Mouse (Mus musculus): Measurements from ENCODE around the gene Tlx2. TPM values are rescaled to one million over a fixed set of nuclear protein-coding genes. Genes with fewer than 3 reads are reported as not detected.

Gene Tlx2
- not detected for polyA plus RNA-seq (2014; fragmentation: Illumina TruSeq; extraction: RNeasy Lipid Tissue Mini Kit (QIAGEN cat#74804); ENCODE audit: low replicate concordance)

GRCm38 (mm10) chr6:83070247-83070310, at the start of gene Tlx2:
Gene Tlx2 (minus strand): TSS chr6:83070293.

GRCm38 (mm10) chr6:83115011-83115671, 45.0 kb upstream of the Tlx2 start, which contains the start of gene Mogs:
Gene Mogs (plus strand): TSS chr6:83115496.

GRCm38 (mm10) chr6:83108762-83109668, 38.9 kb upstream of the Tlx2 start, which contains the start of gene Mrpl53:
Gene Mrpl53 (plus strand): TSS chr6:83109040.

GRCm38 (mm10) chr6:83101316-83101687, 31.2 kb upstream of the Tlx2 start, which contains the start of the genes Ccdc142 and Gm42688:
Gene Ccdc142 (plus strand): TSS chr6:83101601.
Gene Gm42688 (plus strand): TSS chr6:83101617.

GRCm38 (mm10) chr6:83086121-83087035, 16.3 kb upstream of the Tlx2 start, which contains the start of gene Lbx2:
Gene Lbx2 (plus strand): TSS chr6:83086367.

GRCm38 (mm10) chr6:83077630-83078323, 7.7 kb upstream of the Tlx2 start, which contains the start of gene Pcgf1:
Gene Pcgf1 (plus strand): TSS chr6:83077869.

GRCm38 (mm10) chr6:83057790-83058189, 12.3 kb downstream of the Tlx2 start, which contains the start of gene Dqx1:
Gene Dqx1 (plus strand): TSS chr6:83057844.

GRCm38 (mm10) chr6:83054871-83055431, 15.1 kb downstream of the Tlx2 start, which contains the start of gene Htra2:
Gene Htra2 (minus strand): TSS chr6:83055273.

GRCm38 (mm10) chr6:83054074-83054851, 15.8 kb downstream of the Tlx2 start, which contains the start of gene Aup1:
Gene Aup1 (plus strand): TSS chr6:83054521.

GRCm38 (mm10) chr6:83033249-83034185, 36.6 kb downstream of the Tlx2 start, which contains the start of the genes Dok1 and Loxl3:
Gene Dok1 (minus strand): TSS chr6:83033471.
Gene Loxl3 (plus strand): TSS chr6:83034173.

Other genes with a start within 250 kb of the Tlx2 start
- gene Sema4f, start 130.5 kb downstream of the Tlx2 start, polyA plus RNA-seq (2014; fragmentation: Illumina TruSeq; extraction: RNeasy Lipid Tissue Mini Kit (QIAGEN cat#74804); ENCODE audit: low replicate concordance), result 0.11 TPM
- gene M1ap, start 123.4 kb downstream of the Tlx2 start, polyA plus RNA-seq (2014; fragmentation: Illumina TruSeq; extraction: RNeasy Lipid Tissue Mini Kit (QIAGEN cat#74804); ENCODE audit: low replicate concordance), result not detected
- not detected for gene Dok1, start 36.8 kb downstream of the Tlx2 start, polyA plus RNA-seq (2014; fragmentation: Illumina TruSeq; extraction: RNeasy Lipid Tissue Mini Kit (QIAGEN cat#74804); ENCODE audit: low replicate concordance)
- gene Loxl3, start 36.1 kb downstream of the Tlx2 start, polyA plus RNA-seq (2014; fragmentation: Illumina TruSeq; extraction: RNeasy Lipid Tissue Mini Kit (QIAGEN cat#74804); ENCODE audit: low replicate concordance), result 0.45 TPM
- gene Aup1, start 15.8 kb downstream of the Tlx2 start, polyA plus RNA-seq (2014; fragmentation: Illumina TruSeq; extraction: RNeasy Lipid Tissue Mini Kit (QIAGEN cat#74804); ENCODE audit: low replicate concordance), result 11.1 TPM
- gene Htra2, start 15.0 kb downstream of the Tlx2 start, polyA plus RNA-seq (2014; fragmentation: Illumina TruSeq; extraction: RNeasy Lipid Tissue Mini Kit (QIAGEN cat#74804); ENCODE audit: low replicate concordance), result 2.1 TPM
- 1.6 TPM for gene Dqx1, start 12.4 kb downstream of the Tlx2 start, polyA plus RNA-seq (2014; fragmentation: Illumina TruSeq; extraction: RNeasy Lipid Tissue Mini Kit (QIAGEN cat#74804); ENCODE audit: low replicate concordance)
- gene Pcgf1, start 7.6 kb upstream of the Tlx2 start, polyA plus RNA-seq (2014; fragmentation: Illumina TruSeq; extraction: RNeasy Lipid Tissue Mini Kit (QIAGEN cat#74804); ENCODE audit: low replicate concordance), result 1.4 TPM
- not detected for gene Lbx2, start 16.1 kb upstream of the Tlx2 start, polyA plus RNA-seq (2014; fragmentation: Illumina TruSeq; extraction: RNeasy Lipid Tissue Mini Kit (QIAGEN cat#74804); ENCODE audit: low replicate concordance)
- not detected for gene Ccdc142, start 31.3 kb upstream of the Tlx2 start, polyA plus RNA-seq (2014; fragmentation: Illumina TruSeq; extraction: RNeasy Lipid Tissue Mini Kit (QIAGEN cat#74804); ENCODE audit: low replicate concordance)
- 2.8 TPM for gene Gm42688, start 31.3 kb upstream of the Tlx2 start, polyA plus RNA-seq (2014; fragmentation: Illumina TruSeq; extraction: RNeasy Lipid Tissue Mini Kit (QIAGEN cat#74804); ENCODE audit: low replicate concordance)
- 26.2 TPM for gene Mrpl53, start 38.7 kb upstream of the Tlx2 start, polyA plus RNA-seq (2014; fragmentation: Illumina TruSeq; extraction: RNeasy Lipid Tissue Mini Kit (QIAGEN cat#74804); ENCODE audit: low replicate concordance)
- 1.9 TPM for gene Mogs, start 45.2 kb upstream of the Tlx2 start, polyA plus RNA-seq (2014; fragmentation: Illumina TruSeq; extraction: RNeasy Lipid Tissue Mini Kit (QIAGEN cat#74804); ENCODE audit: low replicate concordance)
- 8.2 TPM for gene Wbp1, start 51.3 kb upstream of the Tlx2 start, polyA plus RNA-seq (2014; fragmentation: Illumina TruSeq; extraction: RNeasy Lipid Tissue Mini Kit (QIAGEN cat#74804); ENCODE audit: low replicate concordance)
- gene Ino80b, start 55.1 kb upstream of the Tlx2 start, polyA plus RNA-seq (2014; fragmentation: Illumina TruSeq; extraction: RNeasy Lipid Tissue Mini Kit (QIAGEN cat#74804); ENCODE audit: low replicate concordance), result not detected
- gene Rtkn, start 65.2 kb upstream of the Tlx2 start, polyA plus RNA-seq (2014; fragmentation: Illumina TruSeq; extraction: RNeasy Lipid Tissue Mini Kit (QIAGEN cat#74804); ENCODE audit: low replicate concordance), result not detected
- not detected for gene Wdr54, start 86.1 kb upstream of the Tlx2 start, polyA plus RNA-seq (2014; fragmentation: Illumina TruSeq; extraction: RNeasy Lipid Tissue Mini Kit (QIAGEN cat#74804); ENCODE audit: low replicate concordance)
- not detected for gene 1700003E16Rik, start 86.1 kb upstream of the Tlx2 start, polyA plus RNA-seq (2014; fragmentation: Illumina TruSeq; extraction: RNeasy Lipid Tissue Mini Kit (QIAGEN cat#74804); ENCODE audit: low replicate concordance)
- gene Dctn1, start 95.6 kb upstream of the Tlx2 start, polyA plus RNA-seq (2014; fragmentation: Illumina TruSeq; extraction: RNeasy Lipid Tissue Mini Kit (QIAGEN cat#74804); ENCODE audit: low replicate concordance), result 9.4 TPM
- gene Slc4a5, start 149.5 kb upstream of the Tlx2 start, polyA plus RNA-seq (2014; fragmentation: Illumina TruSeq; extraction: RNeasy Lipid Tissue Mini Kit (QIAGEN cat#74804); ENCODE audit: low replicate concordance), result 11.4 TPM

Data from small intestine, adult 10 weeks (tissue).